19 mouse cellular contexts compared by ENCODE assay signal in the genomic region with DNA sequence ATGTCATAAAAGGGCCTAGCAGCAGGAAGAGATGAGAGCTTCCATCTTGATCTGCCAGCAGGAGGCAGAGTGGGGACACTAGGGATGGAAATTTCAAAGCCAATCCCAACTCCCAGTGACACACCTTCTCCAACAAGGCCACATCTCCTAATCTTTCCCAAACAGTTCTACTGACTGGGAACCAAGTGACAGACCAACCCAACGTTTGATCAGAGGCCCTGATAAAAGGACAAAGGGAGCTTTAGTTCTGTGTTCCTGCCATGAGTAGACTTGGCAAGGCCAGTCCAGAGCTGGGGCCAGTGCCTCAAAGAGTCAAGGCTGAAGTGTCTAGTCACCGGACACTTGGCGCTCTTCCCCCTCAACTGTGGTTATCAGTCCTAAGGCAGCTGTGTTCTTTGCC. TPM values are rescaled to one million over a fixed set of nuclear protein-coding genes. Genes with fewer than 3 reads are reported as not detected.
DNase-seq lines count a peak whose midpoint lies in the region; ATAC-seq and TF ChIP-seq lines count a peak whose summit lies in the region.
"Had no signal": no experiment of that assay in that cellular context is flagged by ENCODE, and none has a peak within 500 bp of the region (broad histone marks: within the 10 kb centered on the region; RNA-seq: fewer than 3 reads in every experiment).

No protein-coding gene starts in this region.

- peak; percentile 47 for TF ChIP-seq CTCF in intestine, postnatal 0 days (IDR thresholded peaks at IDR 0.05; ENCODE audit: low read depth)
- peak; percentile 42; the same call in 1 of the 2 replicates for TF ChIP-seq CTCF in stomach, postnatal 0 days (IDR thresholded peaks at IDR 0.05; ENCODE audit: low read depth)

- peak; percentile 11 for DNase-seq in MN1 (ENCODE audit: low spot score)
- peak; percentile 50 for DNase-seq in adrenal gland, postnatal 10 days
- no peak for DNase-seq in stomach, postnatal 0 days (ENCODE audit: low spot score)
- no peak for DNase-seq in right cerebral cortex, postnatal 14 days
- no peak for DNase-seq in thymus, postnatal 25 days
- DNase-seq in cerebellum, adult 11 months = no peak
- DNase-seq: cerebellum, adult 9-11 months; embryo, embryonic 11 days; gastrocnemius, postnatal 10 days; heart, adult 2 months had no signal

- no peaks in the 10 kb centered on the region for H3K9me3 ChIP-seq in intestine, postnatal 0 days (ENCODE audit: control insufficient read depth)
- no peaks in the 10 kb centered on the region for H3K9me3 ChIP-seq in intestine, embryonic 16.5 days (ENCODE audit: control insufficient read depth, low read length)
- H3K9me3 ChIP-seq in stomach, postnatal 0 days (ENCODE audit: control insufficient read depth, low read length) = no peaks in the 10 kb centered on the region
- H3K9me3 ChIP-seq: forebrain, embryonic 12.5 days; heart, embryonic 15.5 days; hindbrain, embryonic 10.5 days; megakaryocyte, embryonic 14.5 days had no signal

- H3K4me3 ChIP-seq in intestine, postnatal 0 days (ENCODE audit: low read depth, low read length) = no peak overlapping the region
- H3K4me3 ChIP-seq in intestine, embryonic 16.5 days (ENCODE audit: low read length) = no peak overlapping the region
- no peak overlapping the region for H3K4me3 ChIP-seq in stomach, postnatal 0 days (ENCODE audit: low read depth, low read length)
- H3K4me3 ChIP-seq: forebrain, embryonic 12.5 days; heart, adult 2 months; heart, embryonic 15.5 days; hindbrain, embryonic 10.5 days; megakaryocyte, embryonic 14.5 days had no signal

- H3K9ac ChIP-seq in intestine, postnatal 0 days (ENCODE audit: low read depth, low read length) = no peak overlapping the region
- H3K9ac ChIP-seq in intestine, embryonic 16.5 days (ENCODE audit: low read depth, low read length) = no peak overlapping the region
- no peak overlapping the region for H3K9ac ChIP-seq in stomach, postnatal 0 days (ENCODE audit: low read length)
- H3K9ac ChIP-seq: forebrain, embryonic 12.5 days; heart, embryonic 15.5 days; liver, embryonic 14.5 days had no signal

- WGBS in intestine, postnatal 0 days = 70% methylated on average over 3 of the region's 3 CpGs
- 71% methylated on average over 3 of the region's 3 CpGs for WGBS in intestine, embryonic 16.5 days
- 71% methylated on average over 3 of the region's 3 CpGs for WGBS in stomach, postnatal 0 days

- no peak for ATAC-seq in intestine, postnatal 0 days
- ATAC-seq in intestine, embryonic 16.5 days = no peak
- ATAC-seq in stomach, postnatal 0 days (ENCODE audit: low FRiP score, low TSS enrichment) = no peak
- ATAC-seq: inflammation-experienced regulatory T-cells, adult 6 months had no signal

- no peak for TF ChIP-seq EP300 in stomach, postnatal 0 days (optimal IDR thresholded peaks at IDR 0.05)

- no peaks in the 10 kb centered on the region for H3K36me3 ChIP-seq in intestine, postnatal 0 days (ENCODE audit: control insufficient read depth, insufficient read depth)
- H3K36me3 ChIP-seq in intestine, embryonic 16.5 days (ENCODE audit: control insufficient read depth, insufficient read depth, low read length) = no peaks in the 10 kb centered on the region
- H3K36me3 ChIP-seq in stomach, postnatal 0 days (ENCODE audit: control insufficient read depth, insufficient read depth, low read length) = no peaks in the 10 kb centered on the region
- H3K36me3 ChIP-seq: forebrain, embryonic 12.5 days; heart, embryonic 15.5 days; hindbrain, embryonic 10.5 days had no signal

- no peaks in the 10 kb centered on the region for H3K4me1 ChIP-seq in intestine, postnatal 0 days (replicated peaks; ENCODE audit: control insufficient read depth, insufficient read depth, low read length)
- no peaks in the 10 kb centered on the region for H3K4me1 ChIP-seq in intestine, embryonic 16.5 days (ENCODE audit: control insufficient read depth, insufficient read depth, low read length)
- no peaks in the 10 kb centered on the region for H3K4me1 ChIP-seq in stomach, postnatal 0 days (replicated peaks; ENCODE audit: control insufficient read depth, insufficient read depth)
- H3K4me1 ChIP-seq: forebrain, embryonic 12.5 days; heart, embryonic 15.5 days; hindbrain, embryonic 10.5 days had no signal

- H3K27ac ChIP-seq in intestine, postnatal 0 days (ENCODE audit: low read depth, low read length) = no peak overlapping the region
- H3K27ac ChIP-seq in intestine, embryonic 16.5 days (ENCODE audit: low read length) = no peak overlapping the region
- no peak overlapping the region for H3K27ac ChIP-seq in stomach, postnatal 0 days (replicated peaks)
- H3K27ac ChIP-seq: forebrain, embryonic 12.5 days; heart, adult 2 months; heart, embryonic 15.5 days; hindbrain, embryonic 10.5 days; liver, embryonic 14.5 days had no signal

- no peak overlapping the region for H3K4me2 ChIP-seq in intestine, postnatal 0 days (replicated peaks; ENCODE audit: low read depth)
- H3K4me2 ChIP-seq in intestine, embryonic 16.5 days (ENCODE audit: low read depth, low read length) = no peak overlapping the region
- no peak overlapping the region for H3K4me2 ChIP-seq in stomach, postnatal 0 days (replicated peaks; ENCODE audit: low read depth)
- H3K4me2 ChIP-seq: forebrain, embryonic 12.5 days; heart, embryonic 15.5 days had no signal

- H3K27me3 ChIP-seq in intestine, postnatal 0 days (replicated peaks; ENCODE audit: control insufficient read depth, insufficient read depth, low read length) = no peaks in the 10 kb centered on the region
- H3K27me3 ChIP-seq in intestine, embryonic 16.5 days (replicated peaks; ENCODE audit: control insufficient read depth, insufficient read depth, low read length) = no peaks in the 10 kb centered on the region
- no peaks in the 10 kb centered on the region for H3K27me3 ChIP-seq in stomach, postnatal 0 days (ENCODE audit: control insufficient read depth, insufficient read depth, low read length)
- H3K27me3 ChIP-seq: CH12.LX; forebrain, embryonic 12.5 days; heart, embryonic 15.5 days had no signal

RNA-seq across cellular contexts. Expression of gene Rps27, which starts 51.9 kb away (rescaled TPM):
- polyA plus RNA-seq in intestine, postnatal 0 days (2015; fragmentation: Nextera tagmentation; extraction: Ambion mirVana) = 1,181 and 1,228 TPM in 2 replicates
- polyA plus RNA-seq in intestine, embryonic 16.5 days (2015; fragmentation: Nextera tagmentation; extraction: Ambion mirVana) = 1,326 and 1,461 TPM in 2 replicates
- 1,000 to 10,000 TPM; 1,820 to 1,837 TPM for total RNA-seq in adrenal gland, postnatal 10 days (2021)
- polyA plus RNA-seq in stomach, postnatal 0 days (2015; fragmentation: Nextera tagmentation; extraction: Ambion mirVana) = 1,661 and 1,706 TPM in 2 replicates

RNA-seq across cellular contexts. Expression of gene Rab13, which starts 52.0 kb away (rescaled TPM):
- polyA plus RNA-seq in intestine, postnatal 0 days (2015; fragmentation: Nextera tagmentation; extraction: Ambion mirVana) = 22.7 and 23.1 TPM in 2 replicates
- 18.6 and 22.0 TPM in 2 replicates for polyA plus RNA-seq in intestine, embryonic 16.5 days (2015; fragmentation: Nextera tagmentation; extraction: Ambion mirVana)
- total RNA-seq in adrenal gland, postnatal 10 days (2021) = 10 to 100 TPM; 30.6 to 39.6 TPM
- 17.8 and 18.2 TPM in 2 replicates for polyA plus RNA-seq in stomach, postnatal 0 days (2015; fragmentation: Nextera tagmentation; extraction: Ambion mirVana)

RNA-seq across cellular contexts. Expression of gene Nup210l, which starts 57.6 kb away (rescaled TPM):
- 0.03 TPM in 1 of 2 replicates, not detected in the other for polyA plus RNA-seq in intestine, postnatal 0 days (2015; fragmentation: Nextera tagmentation; extraction: Ambion mirVana)
- 0.16 and 0.17 TPM in 2 replicates for polyA plus RNA-seq in intestine, embryonic 16.5 days (2015; fragmentation: Nextera tagmentation; extraction: Ambion mirVana)
- total RNA-seq in adrenal gland, postnatal 10 days (2021) = under 1 TPM; 0.24 to 0.42 TPM
- 0.05 and 0.06 TPM in 2 replicates for polyA plus RNA-seq in stomach, postnatal 0 days (2015; fragmentation: Nextera tagmentation; extraction: Ambion mirVana)

Comparison
In these comparisons a context has a peak if more than half of its experiments do, and no peak if none do; other contexts are left out.
1. DNase-seq: peak in MN1 (single experiment) and adrenal gland, postnatal 10 days (single experiment); none in stomach, postnatal 0 days (single experiment), right cerebral cortex, postnatal 14 days (single experiment), thymus, postnatal 25 days (single experiment) and cerebellum, adult 11 months (single experiment).